Mouse (Mus musculus): Measurements from ENCODE around the gene Nodal. TPM values are rescaled to one million over a fixed set of nuclear protein-coding genes. Genes with fewer than 3 reads are reported as not detected.
A peak's percentile ranks its signal among the peaks of the same experiment; 100 is the strongest.
"Not testable (repeated sequence)": the region's sequence is repeated elsewhere in the genome, so short reads cannot be mapped to it uniquely, and the experiment has no call there.

Gene Nodal
- polyA plus RNA-seq, 1 experiment from 2014 or later = 0.24 TPM

- Histone ChIP-seq H3K4me3 (no peak overlapping the region), H3K36me3 (peaks cover 49% of the 10 kb centered on the region), H3K9me3 (no peaks in the 10 kb centered on the region), H3K27ac (no peak overlapping the region), H3K27me3 (ENCODE audit: insufficient read depth, poor library complexity, severe bottlenecking) (no peaks in the 10 kb centered on the region), H3K4me1 (replicated peaks) (peaks cover 65% of the 10 kb centered on the region)
- 85% methylated on average over 3 of the region's 3 CpGs for WGBS
- no peak for DNase-seq (ENCODE audit: low spot score)
These were observed 31.1 kb downstream of the Nodal start for GRCm38 (mm10) chr10:61448834-61449233.

- 12% methylated on average over 8 of the region's 8 CpGs for WGBS
- H3K4me1 ChIP-seq (replicated peaks) = peaks cover 45% of the 10 kb centered on the region
- no peaks in the 10 kb centered on the region for H3K27me3 ChIP-seq (ENCODE audit: insufficient read depth, poor library complexity, severe bottlenecking)
- H3K9me3 ChIP-seq = no peaks in the 10 kb centered on the region
- peak overlapping the region; percentile 100 for H3K4me3 ChIP-seq
- peak overlapping the region; percentile 94 for H3K27ac ChIP-seq
- peak; percentile 19 for DNase-seq (ENCODE audit: low spot score)
- peaks cover 42% of the 10 kb centered on the region for H3K36me3 ChIP-seq
These were observed 33.7 kb downstream of the Nodal start for GRCm38 (mm10) chr10:61451463-61451930.

GRCm38 (mm10) chr10:61451931-61452617 is 34.3 kb downstream of the Nodal start:
- Histone ChIP-seq H3K27ac (peak overlapping the region; percentile 94), H3K27me3 (ENCODE audit: insufficient read depth, poor library complexity, severe bottlenecking) (no peaks in the 10 kb centered on the region), H3K36me3 (peaks cover 36% of the 10 kb centered on the region), H3K9me3 (no peaks in the 10 kb centered on the region), H3K4me1 (replicated peaks) (peaks cover 42% of the 10 kb centered on the region), H3K4me3 (peak overlapping the region; percentile 100)
- peak; percentile 58 for DNase-seq (ENCODE audit: low spot score)
- WGBS = under 1% methylated on average over 47 of the region's 62 CpGs

- peak within 1 kb of the TSS; percentile 100 for H3K4me3 ChIP-seq
- no peaks in the 10 kb centered on the region for H3K27me3 ChIP-seq (ENCODE audit: insufficient read depth, poor library complexity, severe bottlenecking)
- H3K9me3 ChIP-seq = no peaks in the 10 kb centered on the region
- peaks cover 31% of the 10 kb centered on the region for H3K36me3 ChIP-seq
- H3K27ac ChIP-seq = peak within 1 kb of the TSS; percentile 94
- 0% methylated on average over 36 of the region's 36 CpGs for WGBS
- H3K4me1 ChIP-seq (replicated peaks) = peaks cover 39% of the 10 kb centered on the region
- peak; percentile 100 for DNase-seq (ENCODE audit: low spot score)
These were observed 34.9 kb downstream of the Nodal start, which contains the start of gene Eif4ebp2 for GRCm38 (mm10) chr10:61452645-61453044. TSS of gene Eif4ebp2 (minus strand) at chr10:61452661.

- Histone ChIP-seq H3K27ac (peak overlapping the region; percentile 94; the same call in 1 of the 2 replicates), H3K36me3 (peaks cover 25% of the 10 kb centered on the region), H3K4me1 (replicated peaks) (peaks cover 34% of the 10 kb centered on the region), H3K4me3 (peak overlapping the region; percentile 100)
- 80% methylated on average over 3 of the region's 3 CpGs for WGBS
- not testable (repeated sequence) for DNase-seq (ENCODE audit: low spot score); H3K27me3 ChIP-seq (ENCODE audit: insufficient read depth, poor library complexity, severe bottlenecking); H3K9me3 ChIP-seq
These were observed 35.4 kb downstream of the Nodal start for GRCm38 (mm10) chr10:61453171-61453570.

GRCm38 (mm10) chr10:61457182-61457581 is 39.4 kb downstream of the Nodal start:
- Histone ChIP-seq H3K4me1 (replicated peaks) (no peaks in the 10 kb centered on the region), H3K27ac (no peak overlapping the region), H3K27me3 (ENCODE audit: insufficient read depth, poor library complexity, severe bottlenecking) (no peaks in the 10 kb centered on the region), H3K36me3 (no peaks in the 10 kb centered on the region), H3K4me3 (no peak overlapping the region), H3K9me3 (no peaks in the 10 kb centered on the region)
- 72% methylated on average over 3 of the region's 3 CpGs for WGBS
- DNase-seq (ENCODE audit: low spot score) = no peak

GRCm38 (mm10) chr10:61465009-61465408 is 47.2 kb downstream of the Nodal start:
- DNase-seq (ENCODE audit: low spot score) = no peak
- H3K27me3 ChIP-seq (ENCODE audit: insufficient read depth, poor library complexity, severe bottlenecking) = no peaks in the 10 kb centered on the region
- H3K4me3 ChIP-seq = no peak overlapping the region
- H3K9me3 ChIP-seq = no peaks in the 10 kb centered on the region
- no peak overlapping the region for H3K27ac ChIP-seq
- no peaks in the 10 kb centered on the region for H3K4me1 ChIP-seq (replicated peaks)
- H3K36me3 ChIP-seq = no peaks in the 10 kb centered on the region
- WGBS = 85% methylated on average over 4 of the region's 4 CpGs

GRCm38 (mm10) chr10:61466242-61466641 is 48.5 kb downstream of the Nodal start:
- H3K36me3 ChIP-seq = no peaks in the 10 kb centered on the region
- WGBS = 69% methylated on average over 8 of the region's 8 CpGs
- no peak overlapping the region for H3K27ac ChIP-seq
- H3K4me1 ChIP-seq (replicated peaks) = no peaks in the 10 kb centered on the region
- H3K9me3 ChIP-seq = no peaks in the 10 kb centered on the region
- no peak overlapping the region for H3K4me3 ChIP-seq
- H3K27me3 ChIP-seq (ENCODE audit: insufficient read depth, poor library complexity, severe bottlenecking) = no peaks in the 10 kb centered on the region
- DNase-seq (ENCODE audit: low spot score) = peak; percentile 9

GRCm38 (mm10) chr10:61466873-61467272 is 49.1 kb downstream of the Nodal start:
- peak; percentile 52 for DNase-seq (ENCODE audit: low spot score)
- H3K36me3 ChIP-seq = no peaks in the 10 kb centered on the region
- H3K9me3 ChIP-seq = no peaks in the 10 kb centered on the region
- WGBS = 34% methylated on average over 5 of the region's 5 CpGs
- no peak overlapping the region for H3K4me3 ChIP-seq
- no peak overlapping the region for H3K27ac ChIP-seq
- no peaks in the 10 kb centered on the region for H3K27me3 ChIP-seq (ENCODE audit: insufficient read depth, poor library complexity, severe bottlenecking)
- no peaks in the 10 kb centered on the region for H3K4me1 ChIP-seq (replicated peaks)

GRCm38 (mm10) chr10:61468900-61469299 is 51.1 kb downstream of the Nodal start:
- DNase-seq (ENCODE audit: low spot score) = no peak
- Histone ChIP-seq H3K36me3 (no peaks in the 10 kb centered on the region), H3K4me3 (no peak overlapping the region), H3K9me3 (no peaks in the 10 kb centered on the region), H3K27me3 (ENCODE audit: insufficient read depth, poor library complexity, severe bottlenecking) (no peaks in the 10 kb centered on the region), H3K4me1 (replicated peaks) (no peaks in the 10 kb centered on the region), H3K27ac (no peak overlapping the region)
- WGBS = 67% methylated on average over 7 of the region's 7 CpGs

- Histone ChIP-seq H3K27ac (no peak overlapping the region), H3K4me3 (no peak overlapping the region), H3K4me1 (replicated peaks) (peaks cover 35% of the 10 kb centered on the region), H3K36me3 (no peaks in the 10 kb centered on the region), H3K9me3 (no peaks in the 10 kb centered on the region), H3K27me3 (ENCODE audit: insufficient read depth, poor library complexity, severe bottlenecking) (peaks cover 28% of the 10 kb centered on the region)
- WGBS = 81% methylated on average over 3 of the region's 3 CpGs
- DNase-seq (ENCODE audit: low spot score) = no peak
These were observed 55.9 kb downstream of the Nodal start for GRCm38 (mm10) chr10:61473640-61474039.

- Histone ChIP-seq H3K36me3 (no peaks in the 10 kb centered on the region), H3K4me1 (replicated peaks) (peaks cover 35% of the 10 kb centered on the region), H3K27me3 (ENCODE audit: insufficient read depth, poor library complexity, severe bottlenecking) (peaks cover 29% of the 10 kb centered on the region), H3K27ac (0 out of 2 replicates have a peak overlapping the region, but pooled peaks have one; percentile 95), H3K9me3 (no peaks in the 10 kb centered on the region), H3K4me3 (peak overlapping the region; percentile 86)
- no peak for DNase-seq (ENCODE audit: low spot score)
- WGBS = 80% methylated on average over 1 of the region's 1 CpGs
These were observed 56.6 kb downstream of the Nodal start for GRCm38 (mm10) chr10:61474344-61474743.
